Mouse (Mus musculus): ENCODE results near the gene Ranbp6. TPM values are rescaled to one million over a fixed set of nuclear protein-coding genes. Genes with fewer than 3 reads are reported as not detected.

The Ranbp6 gene
- 25.5 to 28.3 TPM (median 27.5 TPM) in 4 replicates for total RNA-seq (2023; ENCODE audit: inconsistent age)

GRCm38 (mm10) chr19:29812581-29813460 lies at the start of gene Ranbp6:
TSS of gene Ranbp6 (minus strand) at chr19:29812974.

DNA sequence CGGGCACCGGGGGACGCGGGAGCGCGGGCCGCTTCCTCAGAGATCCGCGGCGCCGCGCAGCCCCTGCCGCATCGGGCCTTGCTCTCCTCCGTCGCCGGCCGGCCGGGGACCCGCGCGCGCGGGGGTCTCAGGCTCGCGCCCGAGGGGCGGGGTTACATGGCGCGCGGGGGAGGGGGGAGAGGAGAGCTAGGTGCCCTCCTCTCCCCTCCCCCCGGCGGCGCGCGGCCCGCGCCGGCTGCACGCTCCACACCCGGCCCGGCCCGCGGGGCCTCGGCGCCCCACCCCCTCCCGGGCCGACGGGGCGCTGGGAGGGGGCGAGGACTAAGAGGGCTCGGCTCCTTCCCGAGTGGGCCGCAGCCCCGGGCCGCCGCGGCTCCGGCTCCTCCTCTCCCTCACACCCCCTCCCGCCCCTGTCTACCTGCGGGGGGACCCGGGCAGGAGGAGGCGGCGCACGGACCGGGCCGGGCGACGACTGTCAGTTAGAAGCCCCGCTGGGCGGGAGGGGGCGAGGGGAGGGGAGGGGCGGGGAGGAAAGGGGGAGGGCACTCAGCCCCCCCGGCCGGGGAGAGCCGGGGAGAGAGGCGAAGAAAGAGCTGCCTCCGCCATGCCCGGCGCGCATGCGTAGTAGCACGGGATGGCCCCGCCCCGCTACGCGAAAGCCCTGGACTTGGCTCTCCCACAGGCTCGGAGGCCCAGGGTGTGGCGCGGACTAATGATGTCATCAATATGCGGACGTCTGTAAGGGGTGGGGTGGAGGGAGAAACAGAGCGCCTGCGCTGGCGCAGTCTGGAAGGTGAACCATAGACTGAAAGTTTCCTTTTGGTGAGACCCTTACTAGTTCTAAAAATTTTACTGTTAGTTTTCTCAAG lies 6.6 kb downstream of the Ranbp6 start, which contains the start of gene 9930021J03Rik:
Gene 9930021J03Rik (minus strand): TSS at position 73 of the 869 bp plus-strand sequence.

Other genes with a start within 250 kb of the Ranbp6 start
- 22.8 to 25.6 TPM (median 25.0 TPM) in 4 replicates for gene Ermp1, start 164.6 kb downstream of the Ranbp6 start, total RNA-seq (2023; ENCODE audit: inconsistent age)
- 0.78 TPM in 1 of 4 replicates, not detected in the others for gene Mlana, start 115.2 kb downstream of the Ranbp6 start, total RNA-seq (2023; ENCODE audit: inconsistent age)
- gene 9930021J03Rik, start 7.0 kb downstream of the Ranbp6 start, total RNA-seq (2023; ENCODE audit: inconsistent age) = 26.0 to 30.6 TPM (median 28.2 TPM) in 4 replicates
- gene Il33, start 112.1 kb upstream of the Ranbp6 start, total RNA-seq (2023; ENCODE audit: inconsistent age) = not detected in 4 replicates
- not detected in 4 replicates for gene Trpd52l3, start 190.8 kb upstream of the Ranbp6 start, total RNA-seq (2023; ENCODE audit: inconsistent age)
- 71.7 to 90.2 TPM (median 79.6 TPM) in 4 replicates for gene Uhrf2, start 217.5 kb upstream of the Ranbp6 start, total RNA-seq (2023; ENCODE audit: inconsistent age)